10 mouse cellular contexts compared by ENCODE assay signal in the genomic region with DNA sequence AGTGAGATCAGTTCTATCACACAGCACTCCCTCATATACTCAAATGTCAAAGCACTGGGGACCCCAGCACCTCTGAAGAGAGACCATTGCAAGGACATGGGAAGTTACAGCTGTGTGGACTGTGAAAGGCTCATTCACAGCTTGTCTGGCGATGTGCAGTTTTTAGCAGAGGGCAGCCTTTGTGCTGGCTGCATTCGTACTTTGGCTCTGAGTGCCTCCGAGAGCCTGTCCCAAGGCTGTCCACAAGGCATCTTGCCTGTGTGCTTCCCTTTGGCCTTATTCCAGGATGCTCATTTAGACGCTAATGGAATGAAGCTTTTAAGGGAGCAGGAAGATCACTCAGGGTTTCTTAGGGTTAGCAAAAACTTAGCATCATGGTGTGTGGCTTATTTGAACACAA.
DNase-seq lines count a peak whose midpoint lies in the region; TF ChIP-seq lines count a peak whose summit lies in the region.
"Had no signal": no experiment of that assay in that cellular context is flagged by ENCODE, and none has a peak within 500 bp of the region (broad histone marks: within the 10 kb centered on the region; RNA-seq: fewer than 3 reads in every experiment).

No protein-coding gene starts in this region.

- 20% methylated on average over 4 of the region's 4 CpGs for WGBS in heart, adult 2 months

- intact Hi-C loops in heart, adult 2 months (cut with DNase I): no loop called here

- no peak for TF ChIP-seq CTCF in heart, adult 2 months (IDR thresholded peaks at IDR 0.05)

- H3K9ac ChIP-seq in heart, adult 2 months (ENCODE audit: low read depth, low read length): no peak overlapping the region
- H3K9ac ChIP-seq: heart, embryonic 15.5 days; midbrain, embryonic 15.5 days had no signal

- H3K27ac ChIP-seq in heart, adult 2 months: no peak overlapping the region
- H3K27ac ChIP-seq: heart, embryonic 15.5 days; midbrain, embryonic 15.5 days had no signal

- no peaks in the 10 kb centered on the region for H3K36me3 ChIP-seq in heart, adult 2 months (ENCODE audit: control insufficient read depth, insufficient read depth, low read length)
- H3K36me3 ChIP-seq: heart, embryonic 15.5 days; midbrain, embryonic 15.5 days had no signal

- no peak for TF ChIP-seq POLR2A in heart, adult 2 months (IDR thresholded peaks at IDR 0.05; ENCODE audit: insufficient read depth, low read depth, low read length)

- peaks cover 2% of the 10 kb centered on the region for H3K4me1 ChIP-seq in heart, adult 2 months (ENCODE audit: control insufficient read depth, insufficient read depth, low read length)
- H3K4me1 ChIP-seq: heart, embryonic 15.5 days; midbrain, embryonic 15.5 days had no signal

- DNase-seq in heart, adult 8-10 months (ENCODE audit: low spot score): peak; percentile 7
- DNase-seq in heart, adult 2 months: no peak
- DNase-seq in lung, postnatal 10 days: peak; percentile 26
- DNase-seq in lung, adult 18-20 months: no peak
- DNase-seq in cerebellum, adult 18-20 months: peak; percentile 38 to 44
- DNase-seq in kidney, postnatal 14 days: peak; percentile 67
- no peak for DNase-seq in T-cell, adult 2 months (ENCODE audit: low spot score)
- DNase-seq: right cerebral cortex, postnatal 25 days had no signal

- no peaks in the 10 kb centered on the region for H3K27me3 ChIP-seq in heart, adult 2 months (ENCODE audit: control insufficient read depth, insufficient read depth, low read length)
- H3K27me3 ChIP-seq: heart, embryonic 15.5 days; midbrain, embryonic 15.5 days had no signal

- TF ChIP-seq EP300 in heart, adult 2 months (IDR thresholded peaks at IDR 0.05; ENCODE audit: insufficient read depth, low read depth, low read length): no peak

- H3K4me3 ChIP-seq in heart, adult 2 months: no peak overlapping the region
- H3K4me3 ChIP-seq: heart, embryonic 15.5 days; midbrain, embryonic 15.5 days had no signal

- no peaks in the 10 kb centered on the region for H3K79me2 ChIP-seq in heart, adult 2 months (replicated peaks; ENCODE audit: control insufficient read depth, insufficient read depth, low read length)

Comparison
In these comparisons a context has a peak if more than half of its experiments do, and no peak if none do; other contexts are left out.
1. DNase-seq: peak in heart, adult 8-10 months (single experiment), lung, postnatal 10 days (single experiment), cerebellum, adult 18-20 months (2 of 2) and kidney, postnatal 14 days (single experiment); none in heart, adult 2 months (0 of 2), lung, adult 18-20 months (0 of 2) and T-cell, adult 2 months (single experiment).